Mouse (Mus musculus): ENCODE measurements around the gene Zmynd12.

- no peak for TF ChIP-seq CTCF (IDR thresholded peaks at IDR 0.05)
- TF ChIP-seq EP300 (IDR thresholded peaks at IDR 0.05): no peak
Measured at GRCm38 (mm10) chr4:119421921-119422293, 707 bp upstream of the Zmynd12 start.

All from lung, postnatal 0 days (tissue).